Mouse (Mus musculus) layer of hippocampus, adult 9-10 months (tissue): ENCODE measurements at regions not wholly inside any gene's neighbourhood (a gene's known extent, or its start where the extent isn't known, plus 50 kb on each side); places are given as distances from the start of the nearest gene placed in this dataset.

Source experiments
- DNase-seq: peaks from one replicate; pipeline ENCODE4 v3.0.0; 2022; ENCODE audit warnings: low spot score

DNA sequence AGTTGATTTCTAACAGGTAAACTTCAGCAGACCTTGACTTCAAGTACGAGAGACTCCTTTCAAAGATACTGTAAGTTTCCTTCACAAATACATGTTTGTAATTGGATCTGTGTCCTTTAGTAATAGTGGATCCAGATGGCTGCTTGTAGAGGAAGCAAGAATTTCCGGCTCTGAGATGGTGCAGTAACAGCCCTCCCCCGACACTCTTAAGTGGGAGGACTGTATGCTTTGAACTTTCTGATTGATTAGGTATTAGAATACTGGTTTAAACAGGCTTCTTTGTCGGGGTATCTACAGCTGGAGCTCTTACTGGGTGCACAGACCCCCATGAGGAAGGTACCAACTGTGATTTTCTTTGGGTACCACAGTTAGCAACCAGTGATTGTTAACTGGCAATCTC lies 355.0 kb upstream of the Cblb start:
- DNase-seq = no peak

DNA sequence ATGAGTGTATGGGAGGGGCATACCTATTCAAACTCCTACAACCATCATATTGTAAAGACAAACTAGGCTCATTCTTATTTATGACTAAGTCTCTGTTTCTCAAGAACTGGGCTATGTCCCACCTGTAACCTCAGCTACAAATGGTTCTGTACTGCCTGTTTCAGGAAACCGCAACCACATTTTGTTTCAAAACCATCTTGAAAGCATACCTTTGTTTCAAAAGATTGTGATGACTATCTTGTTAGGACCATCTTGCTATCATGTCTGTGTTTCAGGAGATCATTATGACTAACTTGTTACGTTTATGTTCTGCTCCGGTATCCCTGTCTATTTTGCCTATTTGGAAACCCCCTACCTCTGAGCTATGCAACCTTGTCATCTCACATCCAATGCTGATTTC lies 340.2 kb upstream of the Cblb start:
- DNase-seq = no peak

GRCm38 (mm10) chr16:51705026-51705425 lies 326.0 kb upstream of the Cblb start:
- no peak for DNase-seq

- no peak for DNase-seq
Observed at GRCm38 (mm10) chr16:51718695-51719094, 312.3 kb upstream of the Cblb start.

DNA sequence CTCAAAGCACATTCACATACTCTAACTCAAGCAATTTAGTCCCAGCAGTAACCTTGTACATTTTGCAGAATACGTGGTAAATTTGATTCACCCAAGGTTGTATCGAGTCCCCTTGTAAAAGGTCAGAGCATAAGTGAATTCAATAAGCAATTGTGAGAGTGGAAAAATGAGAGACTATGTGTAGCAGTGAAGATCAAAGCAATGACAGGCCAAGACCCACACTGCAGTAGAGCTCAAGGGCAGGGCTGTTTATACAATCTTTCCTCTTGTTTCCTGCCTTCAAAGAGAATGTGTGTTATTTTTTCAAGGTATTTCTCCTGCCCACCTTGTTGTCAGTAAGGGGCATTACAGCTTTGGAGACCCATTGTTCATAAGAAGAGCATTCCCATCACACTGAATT lies 311.4 kb upstream of the Cblb start:
- DNase-seq = no peak

DNA sequence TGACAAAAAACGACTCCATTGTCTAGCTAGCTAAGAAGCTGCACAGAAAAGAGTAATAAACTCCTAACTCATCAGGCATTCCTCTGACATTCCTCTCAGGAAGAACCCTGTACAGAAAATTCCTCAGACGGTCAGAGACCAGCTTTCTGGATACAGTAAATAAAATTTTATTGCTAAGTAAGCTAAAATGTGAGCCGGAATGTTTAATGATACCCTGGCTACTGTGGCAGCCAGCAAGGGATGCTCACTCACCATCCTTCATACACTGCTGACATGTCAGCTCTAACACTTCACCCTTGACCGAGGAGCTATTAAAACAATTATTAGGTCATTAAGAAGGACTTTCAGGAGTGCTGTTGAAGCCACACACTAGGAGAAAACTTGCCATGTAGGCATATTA lies 308.3 kb upstream of the Cblb start:
- no peak for DNase-seq

DNA sequence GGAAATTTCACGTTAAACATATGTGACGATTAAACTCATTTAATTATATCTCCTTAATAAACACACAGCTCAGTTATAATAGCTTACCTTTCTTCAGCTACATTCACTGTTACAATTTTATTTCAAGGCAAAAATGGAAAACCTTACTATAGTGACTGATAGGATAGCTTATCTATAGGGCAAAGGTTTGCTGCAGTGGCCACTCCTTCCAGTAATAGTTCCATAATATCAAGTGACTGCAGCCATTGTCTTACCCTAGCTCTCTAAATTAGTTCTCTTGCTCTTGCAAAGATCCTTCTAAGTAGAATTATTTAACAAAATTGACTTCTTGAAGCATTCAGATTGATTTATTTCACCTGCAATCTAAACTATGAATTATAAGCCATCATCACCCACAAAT lies 289.1 kb upstream of the Cblb start:
- no peak for DNase-seq

DNA sequence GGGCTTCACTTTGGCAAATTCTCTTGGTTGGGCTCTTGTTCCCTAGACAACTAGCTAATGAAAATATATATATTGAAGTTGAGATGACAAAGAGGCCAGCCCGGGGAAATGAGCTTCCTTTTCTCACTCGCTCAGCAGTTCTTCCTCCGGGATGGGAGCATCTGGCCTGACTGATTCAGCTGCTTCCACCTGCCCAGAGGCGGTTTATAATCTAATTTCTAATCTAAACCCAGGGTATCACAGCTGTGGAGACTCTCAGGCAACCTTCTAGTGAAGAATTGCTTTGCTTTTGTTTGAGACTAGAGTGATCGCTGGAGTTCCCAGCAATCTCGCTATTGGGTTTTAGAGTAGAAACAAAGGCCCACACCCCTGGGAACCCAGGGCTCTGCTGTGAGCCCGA lies 279.1 kb upstream of the Cblb start:
- no peak for DNase-seq

- peak; percentile 5 for DNase-seq
Observed at GRCm38 (mm10) chr16:51758361-51759227, 272.4 kb upstream of the Cblb start.

DNA sequence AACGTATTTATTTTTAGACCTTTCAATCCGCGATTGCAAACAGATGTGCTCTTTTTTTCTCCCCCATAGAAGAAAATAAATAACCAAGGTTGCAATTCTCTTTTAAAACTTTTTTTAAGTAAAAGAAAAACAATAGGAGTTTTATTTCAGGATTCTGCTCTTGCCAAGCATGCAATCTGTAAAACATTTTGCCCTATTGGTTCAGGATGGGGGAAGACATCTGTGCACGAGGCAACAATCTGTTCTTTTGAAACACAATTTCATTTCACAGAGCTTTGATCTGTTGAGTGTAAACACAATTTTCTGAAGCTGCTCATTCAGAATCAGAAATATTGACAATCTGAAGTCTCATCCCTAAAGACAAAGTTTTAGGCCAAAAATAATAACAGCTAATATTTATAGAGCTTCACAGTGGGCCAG lies 271.8 kb upstream of the Cblb start:
- peak; percentile 60 for DNase-seq

- no peak for DNase-seq
Observed at GRCm38 (mm10) chr16:51767556-51767955, 263.5 kb upstream of the Cblb start.

- no peak for DNase-seq
Observed at GRCm38 (mm10) chr16:51778920-51779319, 252.1 kb upstream of the Cblb start.

GRCm38 (mm10) chr16:51795003-51795402 lies 236.0 kb upstream of the Cblb start:
- no peak for DNase-seq

GRCm38 (mm10) chr16:51807323-51807722 lies 223.7 kb upstream of the Cblb start:
- no peak for DNase-seq

DNA sequence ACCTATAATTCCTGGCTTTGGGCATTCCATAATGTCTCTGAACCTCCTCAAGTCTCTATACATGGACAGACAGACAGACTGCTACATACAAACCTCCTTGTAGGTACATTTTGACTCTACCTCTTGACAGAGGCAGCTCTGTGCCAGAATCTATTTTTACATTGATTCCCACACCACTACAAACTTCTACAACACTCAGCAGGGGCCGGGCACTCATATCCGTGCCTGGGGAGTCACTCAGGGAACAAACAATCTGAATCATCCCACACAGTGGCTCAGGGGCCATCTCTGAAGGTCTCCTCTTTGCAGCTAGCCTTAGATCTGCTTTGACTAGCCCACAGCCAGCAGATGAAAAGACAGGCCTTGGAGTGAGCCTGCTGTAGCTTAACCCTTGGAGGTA lies 221.9 kb upstream of the Cblb start:
- no peak for DNase-seq

GRCm38 (mm10) chr16:51811073-51811472 lies 220.0 kb upstream of the Cblb start:
- no peak for DNase-seq

DNA sequence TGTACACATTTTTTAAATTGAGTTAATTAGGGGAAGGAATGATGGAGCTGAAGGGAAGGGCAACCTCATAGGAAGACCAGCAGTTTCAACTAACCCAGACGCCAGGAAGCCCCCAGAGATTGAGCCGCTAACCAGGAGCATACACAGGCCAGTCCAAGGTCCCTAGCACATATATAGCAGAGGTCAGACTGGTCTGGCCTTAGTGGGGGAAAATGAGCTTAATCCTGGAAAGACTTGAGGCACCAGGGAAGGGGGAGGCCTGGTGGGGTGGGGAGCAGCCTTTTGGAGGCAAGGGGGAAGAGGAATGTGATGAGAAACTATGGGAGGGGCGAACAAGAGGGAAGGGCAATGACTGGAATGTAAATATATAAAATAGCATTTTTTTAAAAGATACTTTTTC lies 188.3 kb upstream of the Cblb start:
- no peak for DNase-seq

DNA sequence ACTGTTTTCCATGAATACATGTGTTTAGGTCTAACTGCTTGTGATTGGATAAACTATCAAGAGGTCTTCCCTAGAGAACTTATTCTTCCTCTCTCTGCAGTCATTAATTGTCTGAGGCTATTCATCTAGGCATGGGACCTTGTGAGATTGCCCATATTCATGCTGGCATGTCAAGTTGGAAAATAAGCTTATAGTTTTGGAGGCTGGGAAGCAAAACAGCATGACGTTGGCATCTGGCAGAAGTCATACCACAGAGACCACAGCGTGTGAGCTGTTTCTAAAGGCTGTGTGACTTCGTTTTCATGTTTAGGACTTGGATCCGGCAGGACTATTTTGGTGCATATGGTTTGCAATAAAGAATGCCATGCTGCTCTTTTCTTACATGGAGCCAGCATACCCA lies 185.5 kb upstream of the Cblb start:
- DNase-seq = no peak

DNA sequence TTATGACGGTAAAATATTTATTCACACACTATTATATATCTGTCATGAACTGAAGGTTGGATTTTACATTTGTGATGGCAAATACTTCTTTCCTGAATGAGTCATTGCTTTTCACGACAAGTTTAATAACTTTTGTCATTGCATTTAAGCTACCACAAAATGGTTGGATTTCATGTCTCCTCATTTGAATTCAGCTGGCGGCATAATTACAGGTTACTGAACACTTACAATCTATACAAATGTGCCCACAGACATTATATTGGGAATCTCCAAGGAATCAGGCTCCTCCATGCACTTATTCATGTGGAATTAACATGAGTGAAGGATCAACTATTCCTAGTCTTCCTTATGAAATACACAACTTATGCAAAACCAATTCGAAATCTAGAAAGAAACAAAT lies 150.3 kb upstream of the Cblb start:
- no peak for DNase-seq

- no peak for DNase-seq
Observed at GRCm38 (mm10) chr16:51881127-51881526, 149.9 kb upstream of the Cblb start.

GRCm38 (mm10) chr16:51883813-51884212 lies 147.2 kb upstream of the Cblb start:
- DNase-seq = no peak

DNA sequence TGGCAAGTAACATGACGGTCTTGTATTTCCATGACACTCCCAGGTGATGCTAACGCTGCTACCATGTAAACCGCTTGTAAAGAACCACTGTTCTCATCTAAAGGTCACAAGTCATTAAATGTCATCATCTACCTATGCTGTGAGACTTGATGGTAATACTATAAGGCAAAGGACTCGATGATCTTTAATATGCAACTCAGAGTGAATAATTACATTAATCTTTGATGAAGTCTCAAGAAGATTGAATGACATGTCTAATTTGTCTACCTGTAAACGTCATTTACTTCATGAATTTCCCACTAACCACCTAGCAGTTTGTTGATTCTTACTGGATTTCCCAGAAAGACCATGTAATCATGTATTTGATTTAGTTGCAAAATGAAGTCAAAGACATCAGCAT lies 143.5 kb upstream of the Cblb start:
- DNase-seq = no peak

- DNase-seq = no peak
Observed at GRCm38 (mm10) chr16:51905588-51905987, 125.4 kb upstream of the Cblb start.

- DNase-seq = no peak
Observed at GRCm38 (mm10) chr16:51906686-51907085, 124.3 kb upstream of the Cblb start.
